Mouse (Mus musculus) ES-E14 (cell line): ENCODE results near the gene Zfp64.

Source experiments
- HCFC1 ChIP-seq: IDR thresholded peaks from 2 replicates; pipeline ENCODE4 v1.6.1; 2012; ENCODE audit warnings: low read length, inconsistent platforms, borderline replicate concordance; ENCODE audit not compliant: insufficient read depth
- MAFK ChIP-seq: IDR thresholded peaks from 2 replicates; pipeline ENCODE4 v1.6.1; 2014; ENCODE audit warnings: mild to moderate bottlenecking, low read depth, low read length, inconsistent platforms; ENCODE audit not compliant: insufficient read depth
- ZC3H11A ChIP-seq: IDR thresholded peaks from 2 replicates; pipeline ENCODE4 v1.6.1; 2012; ENCODE audit warnings: low read depth, mild to moderate bottlenecking, inconsistent platforms, low read length, borderline replicate concordance
- ZNF384 ChIP-seq: IDR thresholded peaks from 2 replicates; pipeline ENCODE4 v1.6.1; 2012; ENCODE audit warnings: low read depth, low read length, inconsistent platforms

- TF ChIP-seq ZNF384 (no peak), MAFK (no peak), ZC3H11A (no peak), HCFC1 (no peak)
These were observed 106.8 kb downstream of the Zfp64 start for GRCm38 (mm10) chr2:168848553-168848952.
